Mouse (Mus musculus): ENCODE results near the gene Gm6657. TPM values are rescaled to one million over a fixed set of nuclear protein-coding genes. Genes with fewer than 3 reads are reported as not detected.

Gm6657 gene
- polyA plus RNA-seq, 1 experiment from 2014 or later, result not detected

GRCm38 (mm10) chr12:78203646-78204045 is 9.6 kb downstream of the Gm6657 start:
- Histone ChIP-seq H3K9me3 (ENCODE audit: low read length) (no peaks in the 10 kb centered on the region), H3K4me2 (ENCODE audit: low read depth, low read length) (no peak overlapping the region), H3K36me3 (replicated peaks; ENCODE audit: insufficient read depth, low read length) (no peaks in the 10 kb centered on the region), H3K27ac (ENCODE audit: low read depth) (no peak overlapping the region), H3K9ac (replicated peaks) (no peak overlapping the region), H3K4me1 (ENCODE audit: insufficient read depth) (peaks cover 7% of the 10 kb centered on the region), H3K27me3 (ENCODE audit: insufficient read depth, low read length) (no peaks in the 10 kb centered on the region), H3K4me3 (ENCODE audit: low read depth, low read length) (no peak overlapping the region)
- WGBS (ENCODE audit: insufficient replicate concordance), result 74% methylated on average over 5 of the region's 5 CpGs
- TF ChIP-seq CTCF (IDR thresholded peaks at IDR 0.05; ENCODE audit: low read depth), result no peak
- TF ChIP-seq EP300 (IDR thresholded peaks at IDR 0.05; ENCODE audit: low read depth), result no peak
- no peak for DNase-seq
- ATAC-seq, result no peak

- WGBS (ENCODE audit: insufficient replicate concordance), result 4% methylated on average over 5 of the region's 5 CpGs
- H3K27ac ChIP-seq (ENCODE audit: low read depth), result peak overlapping the region; percentile 73
- peaks cover 7% of the 10 kb centered on the region for H3K4me1 ChIP-seq (ENCODE audit: insufficient read depth)
- ATAC-seq (peak; percentile 96), DNase-seq (peak; percentile 51)
- no peak overlapping the region for H3K9ac ChIP-seq (replicated peaks)
- no peaks in the 10 kb centered on the region for H3K9me3 ChIP-seq (ENCODE audit: low read length)
- no peaks in the 10 kb centered on the region for H3K36me3 ChIP-seq (replicated peaks; ENCODE audit: insufficient read depth, low read length)
- H3K4me3 ChIP-seq (ENCODE audit: low read depth, low read length), result peak overlapping the region; percentile 45
- H3K27me3 ChIP-seq (ENCODE audit: insufficient read depth, low read length), result no peaks in the 10 kb centered on the region
- peak overlapping the region; percentile 61 for H3K4me2 ChIP-seq (ENCODE audit: low read depth, low read length)
- TF ChIP-seq EP300 (IDR thresholded peaks at IDR 0.05; ENCODE audit: low read depth) (peak; percentile 63), CTCF (IDR thresholded peaks at IDR 0.05; ENCODE audit: low read depth) (peak; percentile 85)
Observed at GRCm38 (mm10) chr12:78205915-78206570, 12.0 kb downstream of the Gm6657 start.

DNA sequence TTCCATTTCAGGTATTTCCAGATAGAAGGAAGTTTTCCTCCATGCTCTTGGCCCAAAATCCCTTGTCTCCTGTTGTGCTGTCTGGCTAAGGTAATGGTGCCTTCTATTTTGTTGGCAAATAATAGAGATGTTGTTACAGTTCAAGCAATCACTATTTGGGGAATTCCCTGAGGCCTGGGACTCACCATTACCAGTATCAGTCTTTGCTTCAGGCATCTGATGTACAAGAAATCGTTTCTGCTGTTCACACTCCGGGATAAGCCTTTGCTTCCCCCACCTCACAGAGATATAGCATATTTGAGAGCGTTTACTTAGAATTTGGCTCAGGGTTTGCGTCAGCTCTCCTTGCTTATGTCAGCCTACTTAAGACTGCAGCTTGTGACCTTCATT is 12.5 kb downstream of the Gm6657 start:
- Histone ChIP-seq H3K9me3 (ENCODE audit: low read length) (no peaks in the 10 kb centered on the region), H3K4me1 (ENCODE audit: insufficient read depth) (peaks cover 7% of the 10 kb centered on the region), H3K36me3 (replicated peaks; ENCODE audit: insufficient read depth, low read length) (no peaks in the 10 kb centered on the region), H3K27ac (ENCODE audit: low read depth) (peak overlapping the region; percentile 9; the same call in 1 of the 2 replicates), H3K27me3 (ENCODE audit: insufficient read depth, low read length) (no peaks in the 10 kb centered on the region), H3K4me3 (ENCODE audit: low read depth, low read length) (no peak overlapping the region), H3K9ac (replicated peaks) (no peak overlapping the region), H3K4me2 (ENCODE audit: low read depth, low read length) (peak overlapping the region; percentile 61; the same call in 1 of the 2 replicates)
- TF ChIP-seq CTCF (IDR thresholded peaks at IDR 0.05; ENCODE audit: low read depth) (no peak), EP300 (IDR thresholded peaks at IDR 0.05; ENCODE audit: low read depth) (no peak)
- no peak for DNase-seq
- 63% methylated on average over 4 of the region's 4 CpGs for WGBS (ENCODE audit: insufficient replicate concordance)
- peak; percentile 50 for ATAC-seq

- Histone ChIP-seq H3K9me3 (ENCODE audit: low read length) (no peaks in the 10 kb centered on the region), H3K4me1 (ENCODE audit: insufficient read depth) (peaks cover 7% of the 10 kb centered on the region), H3K36me3 (replicated peaks; ENCODE audit: insufficient read depth, low read length) (no peaks in the 10 kb centered on the region), H3K4me2 (ENCODE audit: low read depth, low read length) (no peak overlapping the region), H3K4me3 (ENCODE audit: low read depth, low read length) (no peak overlapping the region), H3K9ac (replicated peaks) (no peak overlapping the region), H3K27ac (ENCODE audit: low read depth) (no peak overlapping the region), H3K27me3 (ENCODE audit: insufficient read depth, low read length) (no peaks in the 10 kb centered on the region)
- ATAC-seq (no peak), DNase-seq (no peak)
- no peak for TF ChIP-seq CTCF (IDR thresholded peaks at IDR 0.05; ENCODE audit: low read depth)
- TF ChIP-seq EP300 (IDR thresholded peaks at IDR 0.05; ENCODE audit: low read depth), result no peak
- 66% methylated on average over 2 of the region's 2 CpGs for WGBS (ENCODE audit: insufficient replicate concordance)
Observed at GRCm38 (mm10) chr12:78209856-78210255, 15.8 kb downstream of the Gm6657 start.

GRCm38 (mm10) chr12:78215490-78215889 is 21.4 kb downstream of the Gm6657 start:
- no peaks in the 10 kb centered on the region for H3K36me3 ChIP-seq (replicated peaks; ENCODE audit: insufficient read depth, low read length)
- no peak overlapping the region for H3K27ac ChIP-seq (ENCODE audit: low read depth)
- no peak overlapping the region for H3K9ac ChIP-seq (replicated peaks)
- no peak for DNase-seq
- H3K27me3 ChIP-seq (ENCODE audit: insufficient read depth, low read length), result no peaks in the 10 kb centered on the region
- no peak for TF ChIP-seq CTCF (IDR thresholded peaks at IDR 0.05; ENCODE audit: low read depth)
- TF ChIP-seq EP300 (IDR thresholded peaks at IDR 0.05; ENCODE audit: low read depth), result no peak
- no peak overlapping the region for H3K4me3 ChIP-seq (ENCODE audit: low read depth, low read length)
- peak; percentile 56 for ATAC-seq
- no peaks in the 10 kb centered on the region for H3K4me1 ChIP-seq (ENCODE audit: insufficient read depth)
- peak overlapping the region; percentile 26 for H3K4me2 ChIP-seq (ENCODE audit: low read depth, low read length)
- H3K9me3 ChIP-seq (ENCODE audit: low read length), result no peaks in the 10 kb centered on the region
- WGBS (ENCODE audit: insufficient replicate concordance), result 62% methylated on average over 6 of the region's 6 CpGs

GRCm38 (mm10) chr12:78219191-78219825 is 25.3 kb downstream of the Gm6657 start:
- no peak overlapping the region for H3K4me2 ChIP-seq (ENCODE audit: low read depth, low read length)
- H3K4me1 ChIP-seq (ENCODE audit: insufficient read depth), result no peaks in the 10 kb centered on the region
- no peak for ATAC-seq
- DNase-seq, result no peak
- no peaks in the 10 kb centered on the region for H3K27me3 ChIP-seq (ENCODE audit: insufficient read depth, low read length)
- no peak overlapping the region for H3K4me3 ChIP-seq (ENCODE audit: low read depth, low read length)
- no peak overlapping the region for H3K9ac ChIP-seq (replicated peaks)
- H3K36me3 ChIP-seq (replicated peaks; ENCODE audit: insufficient read depth, low read length), result no peaks in the 10 kb centered on the region
- peak overlapping the region; percentile 34; the same call in 1 of the 2 replicates for H3K27ac ChIP-seq (ENCODE audit: low read depth)
- no peak for TF ChIP-seq EP300 (IDR thresholded peaks at IDR 0.05; ENCODE audit: low read depth)
- TF ChIP-seq CTCF (IDR thresholded peaks at IDR 0.05; ENCODE audit: low read depth), result no peak
- WGBS (ENCODE audit: insufficient replicate concordance), result 64% methylated on average over 4 of the region's 4 CpGs
- H3K9me3 ChIP-seq (ENCODE audit: low read length), result no peaks in the 10 kb centered on the region
